In the genomic region with DNA sequence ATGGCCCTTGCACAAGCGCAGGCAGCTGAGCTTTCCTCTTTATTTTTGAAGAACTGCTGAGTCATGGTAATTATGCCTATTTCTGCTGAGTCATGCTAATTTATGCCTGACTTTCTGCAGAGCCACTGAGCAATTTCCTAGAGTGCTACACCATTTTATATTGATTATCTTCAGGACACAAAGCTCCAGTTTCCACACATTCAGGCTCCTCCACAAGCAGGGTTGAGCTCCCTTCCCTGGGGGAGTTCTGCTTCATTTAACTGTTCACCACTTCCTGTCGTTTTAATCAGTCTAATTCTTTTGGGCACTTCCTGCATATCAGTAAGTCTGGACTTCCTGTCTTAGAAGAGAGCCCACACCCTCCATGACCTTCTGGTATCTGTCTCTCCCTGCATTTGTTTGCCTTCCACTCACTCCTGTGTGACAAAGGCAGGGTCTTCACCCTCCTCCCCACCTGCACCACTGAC, we compare ENCODE assay signal across 11 mouse cellular contexts. TPM values are rescaled to one million over a fixed set of nuclear protein-coding genes. Genes with fewer than 3 reads are reported as not detected.
A peak's percentile ranks its signal among the peaks of the same experiment; 100 is the strongest.
DNase-seq lines count a peak whose midpoint lies in the region; ATAC-seq and TF ChIP-seq lines count a peak whose summit lies in the region.
"Had no signal": no experiment of that assay in that cellular context is flagged by ENCODE, and none has a peak within 500 bp of the region (broad histone marks: within the 10 kb centered on the region; RNA-seq: fewer than 3 reads in every experiment).

No protein-coding gene starts in this region.

- H3K9me3 ChIP-seq in kidney, postnatal 0 days (replicated peaks; ENCODE audit: low read length), result no peaks in the 10 kb centered on the region
- H3K9me3 ChIP-seq: forebrain, embryonic 13.5 days had no signal

- no peak overlapping the region for H3K9ac ChIP-seq in kidney, postnatal 0 days (ENCODE audit: low read depth, low read length)
- H3K9ac ChIP-seq: forebrain, embryonic 13.5 days; lung, embryonic 14.5 days had no signal

- H3K27ac ChIP-seq in kidney, postnatal 0 days, result no peak overlapping the region
- H3K27ac ChIP-seq: forebrain, embryonic 13.5 days had no signal

- no peak for TF ChIP-seq CTCF in kidney, postnatal 0 days (IDR thresholded peaks at IDR 0.05; ENCODE audit: low read depth)

- 0 out of 2 replicates have a peak, but pooled peaks have one; percentile 21 for ATAC-seq in kidney, postnatal 0 days (replicated peaks; ENCODE audit: low FRiP score, low read depth)
- ATAC-seq in erythroid progenitor cell, adult 5-6 weeks (replicated peaks; ENCODE audit: low FRiP score, poor library complexity, severe bottlenecking), result peak; percentile 85
- ATAC-seq: forebrain, embryonic 13.5 days had no signal

- H3K36me3 ChIP-seq in kidney, postnatal 0 days (ENCODE audit: insufficient read depth, low read length), result no peaks in the 10 kb centered on the region

- no peak for DNase-seq in kidney, postnatal 0 days (ENCODE audit: low spot score)
- no peak for DNase-seq in kidney, postnatal 36 days
- peak; percentile 32 for DNase-seq in Muller cell, postnatal 12 days (ENCODE audit: inconsistent ontology term)
- DNase-seq in retina, embryonic 14.5 days (ENCODE audit: low spot score), result peak; percentile 20
- DNase-seq in left cerebral cortex, postnatal 4 days, result no peak
- DNase-seq in layer of hippocampus, adult 9-10 months (ENCODE audit: low spot score), result no peak
- DNase-seq: lung, embryonic 14.5 days had no signal

- WGBS in kidney, postnatal 0 days, result 56% methylated on average over 2 of the region's 2 CpGs

- intact Hi-C loops in left cerebral cortex, postnatal 4 days (cut with DNase I), result no loop called here

- H3K27me3 ChIP-seq in kidney, postnatal 0 days (ENCODE audit: insufficient read depth, low read length), result no peaks in the 10 kb centered on the region
- H3K27me3 ChIP-seq: forebrain, embryonic 13.5 days had no signal

- no peaks in the 10 kb centered on the region for H3K4me1 ChIP-seq in kidney, postnatal 0 days (replicated peaks; ENCODE audit: insufficient read depth, low read length)
- H3K4me1 ChIP-seq: forebrain, embryonic 13.5 days had no signal

- no peak overlapping the region for H3K4me3 ChIP-seq in kidney, postnatal 0 days (replicated peaks; ENCODE audit: low read depth, low read length)
- H3K4me3 ChIP-seq: forebrain, embryonic 13.5 days had no signal

- no peak overlapping the region for H3K4me2 ChIP-seq in kidney, postnatal 0 days (ENCODE audit: low read length)
- H3K4me2 ChIP-seq: forebrain, embryonic 13.5 days; lung, embryonic 14.5 days had no signal

RNA-seq across cellular contexts. Expression of a gene that starts 4.0 kb away (rescaled TPM):
- polyA plus RNA-seq in kidney, postnatal 0 days (2015; fragmentation: Nextera tagmentation; extraction: Ambion mirVana), result not detected in 2 replicates
- not detected in 2 replicates for total RNA-seq in erythroid progenitor cell, adult 5-6 weeks (2015; ENCODE audit: low replicate concordance)
- total RNA-seq in erythroid progenitor cell, adult 5-6 weeks (2017; ENCODE audit: low replicate concordance), result 0.39 TPM in 1 of 2 replicates, not detected in the other
- total RNA-seq in left cerebral cortex, postnatal 4 days (2021), result under 1 TPM in 1 of 2 experiments, not detected in 1; 0.20 TPM
- polyA plus RNA-seq: forebrain, embryonic 13.5 days; intestine, embryonic 14.5 days; lung, embryonic 14.5 days had no signal

RNA-seq across cellular contexts. Expression of a gene that starts 30.2 kb away (rescaled TPM):
- polyA plus RNA-seq in kidney, postnatal 0 days (2015; fragmentation: Nextera tagmentation; extraction: Ambion mirVana), result 0.63 and 1.2 TPM in 2 replicates
- total RNA-seq in erythroid progenitor cell, adult 5-6 weeks (2015; ENCODE audit: low replicate concordance), result 5.4 TPM in 1 of 2 replicates, not detected in the other
- not detected in 2 replicates for total RNA-seq in erythroid progenitor cell, adult 5-6 weeks (2017; ENCODE audit: low replicate concordance)
- total RNA-seq in left cerebral cortex, postnatal 4 days (2021), result under 1 TPM in 1 of 2 experiments, not detected in 1; 0.48 TPM

RNA-seq across cellular contexts. Expression of a gene that starts 39.7 kb away (rescaled TPM):
- not detected in 2 replicates for polyA plus RNA-seq in kidney, postnatal 0 days (2015; fragmentation: Nextera tagmentation; extraction: Ambion mirVana)
- not detected in 2 replicates for total RNA-seq in erythroid progenitor cell, adult 5-6 weeks (2015; ENCODE audit: low replicate concordance)
- total RNA-seq in erythroid progenitor cell, adult 5-6 weeks (2017; ENCODE audit: low replicate concordance), result not detected in 2 replicates
- not detected for total RNA-seq in left cerebral cortex, postnatal 4 days (2021)
- polyA plus RNA-seq: forebrain, embryonic 13.5 days; intestine, embryonic 14.5 days; lung, embryonic 14.5 days; urinary bladder, adult 2 months had no signal

Comparison
In these comparisons a context has a peak if more than half of its experiments do, and no peak if none do; other contexts are left out.
1. DNase-seq: peak in Muller cell, postnatal 12 days (single experiment) and retina, embryonic 14.5 days (single experiment); none in kidney, postnatal 0 days (single experiment), kidney, postnatal 36 days (0 of 2), left cerebral cortex, postnatal 4 days (single experiment) and layer of hippocampus, adult 9-10 months (single experiment).